Mouse (Mus musculus): ENCODE results near the gene Hist2h2be.
"Not testable (repeated sequence)": the region's sequence is repeated elsewhere in the genome, so short reads cannot be mapped to it uniquely, and the experiment has no call there.

Gene Hist2h2be

GRCm38 (mm10) chr3:96220765-96221639, at the start of gene Hist2h2be, which contains the start of gene Hist2h2ac:
TSS of gene Hist2h2be (plus strand) at chr3:96221119.
TSS of gene Hist2h2ac (minus strand) at chr3:96220880.
- peak; percentile 79 for DNase-seq

GRCm38 (mm10) chr3:96171583-96172196, 49.2 kb upstream of the Hist2h2be start:
- DNase-seq, result no peak

GRCm38 (mm10) chr3:96172197-96173178, 48.4 kb upstream of the Hist2h2be start, which contains the start of gene Sf3b4:
TSS of gene Sf3b4 (plus strand) at chr3:96172332.
- DNase-seq, result peak; percentile 86

- no peak for DNase-seq
Observed at GRCm38 (mm10) chr3:96173185-96173584, 47.7 kb upstream of the Hist2h2be start.

- DNase-seq, result not testable (repeated sequence)
Observed at GRCm38 (mm10) chr3:96174042-96174441, 46.9 kb upstream of the Hist2h2be start.

- no peak for DNase-seq
Observed at GRCm38 (mm10) chr3:96175251-96175650, 45.7 kb upstream of the Hist2h2be start.

- no peak for DNase-seq
Observed at GRCm38 (mm10) chr3:96178427-96178826, 42.5 kb upstream of the Hist2h2be start.

- DNase-seq, result no peak
Observed at GRCm38 (mm10) chr3:96178902-96179301, 42.0 kb upstream of the Hist2h2be start.

- no peak for DNase-seq
Observed at GRCm38 (mm10) chr3:96179531-96179930, 41.4 kb upstream of the Hist2h2be start.

- peak; percentile 77 for DNase-seq
Observed at GRCm38 (mm10) chr3:96180727-96181477, 40.0 kb upstream of the Hist2h2be start, which contains the start of gene Sv2a. TSS of gene Sv2a (plus strand) at chr3:96181151.

GRCm38 (mm10) chr3:96181510-96182381, 39.2 kb upstream of the Hist2h2be start:
- DNase-seq, result no peak

GRCm38 (mm10) chr3:96182382-96182776, 38.5 kb upstream of the Hist2h2be start:
- no peak for DNase-seq

GRCm38 (mm10) chr3:96192977-96193376, 27.9 kb upstream of the Hist2h2be start:
- DNase-seq, result no peak

- peak; percentile 17 for DNase-seq
Observed at GRCm38 (mm10) chr3:96194966-96195365, 26.0 kb upstream of the Hist2h2be start.

GRCm38 (mm10) chr3:96195616-96196313, 25.2 kb upstream of the Hist2h2be start:
- DNase-seq, result peak; percentile 60

GRCm38 (mm10) chr3:96196437-96197128, 24.3 kb upstream of the Hist2h2be start:
- peak; percentile 20 for DNase-seq

GRCm38 (mm10) chr3:96197129-96197749, 23.7 kb upstream of the Hist2h2be start:
- peak; percentile 81 for DNase-seq

- DNase-seq, result peak; percentile 31
Observed at GRCm38 (mm10) chr3:96198181-96198580, 22.7 kb upstream of the Hist2h2be start.
